Comparison of ENCODE assay signal across 8 mouse cellular contexts in the genomic region with DNA sequence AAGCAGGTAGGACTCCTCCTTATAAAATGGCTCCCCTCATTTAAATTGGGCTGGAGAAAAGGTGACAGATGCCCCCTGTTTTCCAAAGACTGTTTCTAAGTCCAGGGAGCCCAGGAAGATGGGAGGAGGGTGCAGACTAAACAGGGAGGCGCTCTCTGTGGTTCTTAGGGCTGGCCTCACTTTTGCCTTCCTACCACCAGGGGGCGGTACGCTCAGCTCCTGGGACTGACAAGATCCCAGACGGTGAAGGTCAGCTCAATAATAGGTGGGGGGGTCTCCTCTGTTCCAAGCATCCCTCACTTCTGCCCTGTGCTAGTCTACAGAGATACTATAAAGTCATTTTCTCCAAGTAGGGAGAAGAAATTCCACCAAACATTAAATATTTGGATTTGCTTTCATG. TPM values are rescaled to one million over a fixed set of nuclear protein-coding genes. Genes with fewer than 3 reads are reported as not detected.
DNase-seq lines count a peak whose midpoint lies in the region; ATAC-seq and TF ChIP-seq lines count a peak whose summit lies in the region.

No protein-coding gene starts in this region.

- H3K36me3 ChIP-seq in spleen, adult 2 months (ENCODE audit: control insufficient read depth, insufficient read depth, low read length), result no peaks in the 10 kb centered on the region

- no peak overlapping the region for H3K27ac ChIP-seq in spleen, adult 2 months (ENCODE audit: insufficient read depth, low read length)

- no peak for DNase-seq in frontal cortex, postnatal 25 days (ENCODE audit: low spot score in 2 of 2)
- peak; percentile 52 for DNase-seq in urinary bladder, postnatal 25 days (ENCODE audit: low spot score)
- no peak for DNase-seq in urinary bladder, adult 2 months (ENCODE audit: low spot score)
- peak; percentile 83 for DNase-seq in embryo, embryonic 10 days (ENCODE audit: low spot score)
- DNase-seq in lung, postnatal 10 days, result peak; percentile 73
- DNase-seq in spleen, adult 2 months (ENCODE audit: low read depth in 1 of 2, low spot score in 2 of 2), result peak; percentile 26 to 52

- no peak overlapping the region for H3K4me3 ChIP-seq in spleen, adult 2 months (ENCODE audit: extremely low read depth, insufficient read depth, insufficient read length)

- no peak for TF ChIP-seq POLR2A in spleen, adult 2 months (IDR thresholded peaks at IDR 0.05; ENCODE audit: low read depth, low read length)

- H3K4me1 ChIP-seq in spleen, adult 2 months (ENCODE audit: control insufficient read depth, insufficient read depth, insufficient read length), result peaks cover 3% of the 10 kb centered on the region; the same call in 1 of the 2 replicates

- H3K27me3 ChIP-seq in spleen, adult 2 months (ENCODE audit: control insufficient read depth, insufficient read depth, low read length), result no peaks in the 10 kb centered on the region

- 0 out of 2 replicates have a peak, but pooled peaks have one; percentile 58 for ATAC-seq in frontal cortex, adult (ENCODE audit: low TSS enrichment)
- ATAC-seq in inflammation-experienced regulatory T-cells, adult 6 months, result peak; percentile 43

- peak; percentile 91; the same call in 1 of the 2 replicates for TF ChIP-seq CTCF in spleen, adult 2 months (IDR thresholded peaks at IDR 0.05; ENCODE audit: extremely low read depth, insufficient read depth, insufficient read length, insufficient replicate concordance)

- WGBS in spleen, adult 2 months, result 16% methylated on average over 4 of the region's 4 CpGs

RNA-seq across cellular contexts. Expression of gene Alx3, which starts 10.5 kb away (rescaled TPM):
- polyA plus RNA-seq in urinary bladder, adult 2 months (2012; rRNA removed), result not detected in 2 replicates
- polyA plus RNA-seq in inflammation-experienced regulatory T-cells, adult 6 months (2017; shearing (Covaris generic)), result not detected
- not detected in 2 replicates for polyA plus RNA-seq in spleen, adult 2 months (2012; rRNA removed)

RNA-seq across cellular contexts. Expression of gene Gm10961, which starts 25.8 kb away (rescaled TPM):
- polyA plus RNA-seq in urinary bladder, adult 2 months (2012; rRNA removed), result not detected in 2 replicates
- polyA plus RNA-seq in inflammation-experienced regulatory T-cells, adult 6 months (2017; shearing (Covaris generic)), result not detected
- polyA plus RNA-seq in spleen, adult 2 months (2012; rRNA removed), result not detected in 2 replicates

RNA-seq across cellular contexts. Expression of gene Strip1, which starts 26.2 kb away (rescaled TPM):
- polyA plus RNA-seq in urinary bladder, adult 2 months (2012; rRNA removed), result 33.4 and 37.7 TPM in 2 replicates
- 10 to 100 TPM; 11.1 to 20.6 (median 15.6) TPM for polyA plus RNA-seq in inflammation-experienced regulatory T-cells, adult 6 months (2017; shearing (Covaris generic))
- polyA plus RNA-seq in spleen, adult 2 months (2012; rRNA removed), result 36.0 and 45.6 TPM in 2 replicates

RNA-seq across cellular contexts. Expression of gene Ubl4b, which starts 50.4 kb away (rescaled TPM):
- polyA plus RNA-seq in urinary bladder, adult 2 months (2012; rRNA removed), result not detected in 2 replicates
- not detected for polyA plus RNA-seq in inflammation-experienced regulatory T-cells, adult 6 months (2017; shearing (Covaris generic))
- not detected in 2 replicates for polyA plus RNA-seq in spleen, adult 2 months (2012; rRNA removed)

Comparison
In these comparisons a context has a peak if more than half of its experiments do, and no peak if none do; other contexts are left out.
1. DNase-seq: peak in urinary bladder, postnatal 25 days (single experiment), embryo, embryonic 10 days (single experiment), lung, postnatal 10 days (single experiment) and spleen, adult 2 months (2 of 2); none in frontal cortex, postnatal 25 days (0 of 2) and urinary bladder, adult 2 months (single experiment).